Mouse (Mus musculus) heart, embryonic 11.5 days (tissue): Measurements from ENCODE around the gene Fam3c. TPM values are rescaled to one million over a fixed set of nuclear protein-coding genes. Genes with fewer than 3 reads are reported as not detected.
"Not testable (repeated sequence)": the region's sequence is repeated elsewhere in the genome, so short reads cannot be mapped to it uniquely, and the experiment has no call there.

ENCODE experiments used
- ATAC-seq: fragments of 200-750 bp; cut with Nextera tagmentation; replicated peaks from 2 replicates; pipeline ENCODE4 v1.8.0; 2017; ENCODE audit warnings: moderate library complexity; ENCODE audit not compliant: insufficient number of reproducible peaks, low FRiP score, low TSS enrichment
- H3K27ac ChIP-seq: fragments of 300-500 bp; sonication (generic); 2 replicates; pipeline ENCODE4 v1.5.1; 2014; ENCODE audit warnings: mild to moderate bottlenecking, low read depth, low read length
- H3K27me3 ChIP-seq: fragments of 300-500 bp; sonication (generic); 2 replicates; pipeline ENCODE4 v1.6.1; 2014; ENCODE audit warnings: mild to moderate bottlenecking, low read length, mixed read lengths; ENCODE audit not compliant: control insufficient read depth, insufficient read depth
- H3K36me3 ChIP-seq: fragments of 300-500 bp; sonication (generic); 2 replicates; pipeline ENCODE4 v1.6.1; 2014; ENCODE audit warnings: mild to moderate bottlenecking, low read length, moderate library complexity, mixed read lengths; ENCODE audit not compliant: control insufficient read depth, insufficient read depth
- H3K4me1 ChIP-seq: fragments of 300-500 bp; sonication (generic); 2 replicates; pipeline ENCODE4 v1.6.1; 2014; ENCODE audit warnings: low read length; ENCODE audit not compliant: control insufficient read depth, insufficient read depth
- H3K4me2 ChIP-seq: fragments of 300-500 bp; sonication (generic); 2 replicates; pipeline ENCODE4 v1.6.1; 2014; ENCODE audit warnings: mild to moderate bottlenecking, moderate library complexity
- H3K4me3 ChIP-seq: fragments of 300-500 bp; sonication (generic); 2 replicates; pipeline ENCODE4 v1.5.1; 2014; ENCODE audit warnings: low read depth, low read length
- H3K9ac ChIP-seq: fragments of 300-500 bp; sonication (generic); 2 replicates; pipeline ENCODE4 v1.6.1; 2014; ENCODE audit warnings: mild to moderate bottlenecking, low read depth, low read length, moderate library complexity
- H3K9me3 ChIP-seq: fragments of 300-500 bp; sonication (generic); replicated peaks from 2 replicates; pipeline ENCODE4 v1.6.1; 2016; ENCODE audit warnings: low read length; ENCODE audit not compliant: control insufficient read depth
- WGBS: fragments of 180-500 bp; shearing (Covaris S2); extraction: QIAGEN DNeasy Blood & Tissue Kit; methylation state at CpG from one replicate; pipeline ENCODE4 v1.1.7; 2014; ENCODE audit not compliant: insufficient replicate concordance; 5-methylcytosine and 5-hydroxymethylcytosine counted together
- polyA plus RNA-seq: library from polyadenylated mRNA; unstranded; fragments of >200 nt; fragmentation: Nextera tagmentation; extraction: Ambion mirVana; gene quantifications from 2 replicates; pipeline ENCODE4 v1.2.1, GENCODE M21; 2014

Fam3c gene
- polyA plus RNA-seq, 1 experiment from 2014 or later, result 47.9 TPM

DNA sequence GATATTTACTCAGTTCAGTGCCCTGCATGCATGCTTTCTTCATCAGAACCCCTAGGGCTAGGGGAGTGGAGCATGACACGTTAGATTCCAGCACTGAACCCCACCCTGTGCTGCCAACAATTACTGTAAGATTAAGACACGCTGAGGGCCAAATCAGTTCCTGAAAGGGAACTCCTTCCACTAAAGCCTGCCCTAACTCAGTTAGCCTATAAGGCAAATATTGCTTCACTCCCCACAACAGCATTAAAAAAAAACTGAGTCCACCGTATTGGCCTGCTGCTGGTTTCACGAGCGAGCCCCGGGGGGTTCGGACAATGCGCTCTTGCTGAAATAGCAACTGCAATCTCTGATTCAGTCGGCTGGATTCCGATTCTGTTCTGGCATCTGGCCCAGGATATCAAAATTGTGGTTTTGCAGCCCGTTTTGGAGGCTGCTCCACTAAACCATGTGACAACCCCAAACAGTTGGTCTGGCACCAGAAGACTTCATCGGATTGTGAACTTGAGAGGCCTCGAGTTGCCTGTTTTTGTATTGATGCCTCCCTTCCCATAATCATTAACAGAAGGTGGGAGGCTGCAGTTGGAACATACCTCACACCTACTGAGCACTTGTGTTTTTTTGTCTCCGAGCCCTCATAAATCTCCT is 75.7 kb downstream of the Fam3c start:
- Histone ChIP-seq H3K4me3 (no peak overlapping the region), H3K9ac (no peak overlapping the region), H3K9me3 (no peaks in the 10 kb centered on the region), H3K36me3 (no peaks in the 10 kb centered on the region), H3K27ac (no peak overlapping the region), H3K4me2 (no peak overlapping the region), H3K4me1 (no peaks in the 10 kb centered on the region), H3K27me3 (no peaks in the 10 kb centered on the region)
- 64% methylated on average over 14 of the region's 14 CpGs for WGBS
- no peak for ATAC-seq

DNA sequence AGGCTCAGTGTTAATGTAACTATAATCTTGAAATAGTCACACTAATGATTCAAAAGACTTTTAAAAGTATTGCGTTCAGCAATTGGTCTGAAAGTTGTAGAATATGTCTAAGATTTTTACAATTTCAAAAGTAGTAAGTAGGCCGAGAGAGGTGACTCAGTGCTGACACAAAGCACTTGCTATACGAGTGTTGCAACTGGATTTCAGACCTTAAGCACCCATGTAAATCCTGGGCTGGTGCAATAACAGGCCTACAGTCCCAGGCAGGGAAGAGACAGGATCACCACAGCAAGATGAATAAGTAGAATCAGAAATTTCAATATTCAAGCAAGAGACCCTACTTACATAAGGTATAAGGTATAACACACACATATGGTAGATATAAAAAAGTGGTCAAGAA is 78.1 kb downstream of the Fam3c start:
- Histone ChIP-seq H3K4me2 (no peak overlapping the region), H3K9ac (no peak overlapping the region), H3K36me3 (no peaks in the 10 kb centered on the region), H3K4me1 (no peaks in the 10 kb centered on the region), H3K4me3 (no peak overlapping the region), H3K27ac (no peak overlapping the region), H3K9me3 (no peaks in the 10 kb centered on the region), H3K27me3 (no peaks in the 10 kb centered on the region)
- WGBS, result 71% methylated on average over 3 of the region's 3 CpGs
- ATAC-seq, result no peak

DNA sequence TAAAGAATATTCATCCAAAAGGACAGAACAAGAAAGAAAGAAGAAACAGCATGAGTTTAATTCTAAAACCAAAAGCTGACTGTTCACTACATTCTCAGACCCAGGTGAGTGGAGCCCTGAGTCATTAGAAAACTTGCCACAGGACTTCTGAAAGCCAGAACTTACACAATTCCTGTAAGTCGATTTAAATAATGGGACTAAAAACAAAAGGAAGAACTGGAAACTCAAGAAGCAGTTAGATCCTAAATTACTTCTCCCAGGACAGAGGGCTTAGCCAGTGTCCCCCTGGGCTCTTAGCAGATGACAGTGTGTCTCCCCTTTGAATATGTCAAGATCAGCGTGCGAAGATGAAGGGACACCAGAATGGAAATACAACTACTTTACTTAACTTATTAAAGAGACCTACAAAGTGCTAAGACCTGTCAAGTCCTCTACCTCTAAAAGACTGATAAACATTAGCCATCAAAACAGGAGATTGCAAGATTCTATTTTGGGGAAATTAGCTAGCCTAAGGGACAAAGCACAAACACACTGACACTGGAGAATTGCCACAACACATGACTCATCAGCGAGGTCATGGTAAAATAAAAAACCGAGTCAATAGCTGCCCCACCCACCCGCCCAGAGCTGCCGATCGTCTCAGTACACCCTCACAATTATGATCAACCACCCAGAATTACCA is 86.1 kb downstream of the Fam3c start:
- no peak for ATAC-seq
- WGBS, result 60% methylated on average over 8 of the region's 8 CpGs
- H3K4me1 ChIP-seq, result no peaks in the 10 kb centered on the region
- no peaks in the 10 kb centered on the region for H3K36me3 ChIP-seq
- no peaks in the 10 kb centered on the region for H3K9me3 ChIP-seq
- H3K27ac ChIP-seq, result no peak overlapping the region
- no peaks in the 10 kb centered on the region for H3K27me3 ChIP-seq
- no peak overlapping the region for H3K9ac ChIP-seq
- no peak overlapping the region for H3K4me3 ChIP-seq
- no peak overlapping the region for H3K4me2 ChIP-seq

DNA sequence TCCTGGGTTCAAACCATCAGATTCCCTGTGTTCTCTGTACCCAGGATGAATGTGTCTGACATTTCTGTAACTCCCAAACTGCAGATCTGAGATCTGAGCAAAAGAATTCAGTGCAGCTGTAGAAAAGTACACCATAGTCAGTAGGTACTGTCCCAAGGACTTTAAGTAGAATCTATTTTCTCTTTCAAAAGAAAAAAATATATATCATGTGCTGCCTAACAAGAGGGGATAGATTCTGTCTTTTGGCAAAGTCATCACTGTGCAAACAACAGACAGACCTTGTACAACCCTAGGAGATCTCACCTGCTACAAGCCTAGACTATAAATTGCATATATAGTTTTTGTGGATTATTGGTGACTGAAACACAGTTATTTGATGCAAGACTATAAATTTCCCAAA is 87.4 kb downstream of the Fam3c start:
- Histone ChIP-seq H3K27ac (no peak overlapping the region), H3K4me2 (no peak overlapping the region), H3K9me3 (no peaks in the 10 kb centered on the region), H3K4me1 (no peaks in the 10 kb centered on the region), H3K4me3 (no peak overlapping the region), H3K36me3 (no peaks in the 10 kb centered on the region), H3K27me3 (no peaks in the 10 kb centered on the region), H3K9ac (no peak overlapping the region)
- no peak for ATAC-seq

DNA sequence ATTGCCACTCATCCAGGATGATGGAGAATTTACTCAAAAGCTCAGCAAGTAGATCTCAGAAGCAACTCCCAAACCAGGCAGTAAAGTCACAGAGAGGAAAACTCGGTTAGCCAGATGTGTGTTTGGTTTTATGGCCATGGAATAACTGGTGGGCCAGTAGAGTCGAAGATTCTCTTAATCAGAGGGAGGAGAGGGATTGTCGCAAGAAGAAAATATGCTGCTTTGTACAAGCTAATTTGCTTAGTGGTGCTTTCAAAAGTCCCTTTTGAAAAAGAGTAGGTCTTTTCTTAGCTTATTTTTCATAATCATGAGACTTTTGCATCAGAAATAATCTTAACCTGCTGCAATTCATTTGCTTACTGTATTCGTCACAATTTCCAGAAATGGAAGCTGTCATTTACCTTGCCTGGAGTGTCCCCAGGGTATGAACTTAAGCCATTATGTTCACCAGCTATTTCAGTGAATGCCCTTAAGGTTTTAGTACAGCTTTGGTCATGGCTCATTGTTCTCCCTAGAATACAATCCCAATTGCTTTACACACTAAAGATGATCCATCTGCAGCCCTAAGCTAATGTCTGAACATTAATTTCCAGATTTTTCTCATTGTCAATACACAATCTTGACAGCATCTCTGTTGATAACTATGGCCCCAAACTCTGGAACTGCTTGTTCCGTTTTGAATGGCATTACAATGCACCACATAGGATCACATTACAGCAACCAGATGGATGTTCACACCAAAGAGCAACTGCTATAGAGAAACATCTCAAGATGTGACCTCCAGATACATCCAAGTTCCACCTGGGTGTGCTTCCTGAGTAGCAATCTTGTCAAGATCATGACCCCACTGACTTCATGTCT is 88.0 kb downstream of the Fam3c start:
- Histone ChIP-seq H3K36me3 (no peaks in the 10 kb centered on the region), H3K27ac (no peak overlapping the region), H3K27me3 (no peaks in the 10 kb centered on the region), H3K9ac (no peak overlapping the region), H3K4me1 (no peaks in the 10 kb centered on the region), H3K4me2 (no peak overlapping the region), H3K4me3 (no peak overlapping the region), H3K9me3 (no peaks in the 10 kb centered on the region)
- 71% methylated on average over 5 of the region's 5 CpGs for WGBS
- no peak for ATAC-seq

DNA sequence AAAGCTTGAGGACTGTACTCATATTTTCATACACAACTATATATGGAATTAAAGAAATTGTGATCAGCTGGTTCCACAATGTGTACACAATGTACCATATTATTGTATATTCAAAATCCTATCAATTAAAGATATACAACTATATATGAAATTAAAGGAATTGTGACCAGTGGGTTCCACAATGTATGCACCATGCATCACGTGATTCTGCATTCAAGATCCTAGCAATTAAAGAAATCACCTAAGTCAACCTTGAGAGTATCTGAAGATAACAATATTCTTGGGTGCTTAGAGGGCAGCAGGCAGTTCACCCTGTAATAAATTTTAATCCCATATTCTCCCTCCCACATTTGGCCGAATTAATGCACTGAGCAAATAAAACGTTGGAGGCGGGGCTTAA is 90.0 kb downstream of the Fam3c start:
- Histone ChIP-seq H3K36me3 (no peaks in the 10 kb centered on the region), H3K27ac (no peak overlapping the region), H3K4me2 (no peak overlapping the region), H3K4me1 (no peaks in the 10 kb centered on the region), H3K4me3 (no peak overlapping the region), H3K9me3 (no peaks in the 10 kb centered on the region), H3K9ac (no peak overlapping the region), H3K27me3 (no peaks in the 10 kb centered on the region)
- no peak for ATAC-seq
- WGBS, result 77% methylated on average over 4 of the region's 4 CpGs

DNA sequence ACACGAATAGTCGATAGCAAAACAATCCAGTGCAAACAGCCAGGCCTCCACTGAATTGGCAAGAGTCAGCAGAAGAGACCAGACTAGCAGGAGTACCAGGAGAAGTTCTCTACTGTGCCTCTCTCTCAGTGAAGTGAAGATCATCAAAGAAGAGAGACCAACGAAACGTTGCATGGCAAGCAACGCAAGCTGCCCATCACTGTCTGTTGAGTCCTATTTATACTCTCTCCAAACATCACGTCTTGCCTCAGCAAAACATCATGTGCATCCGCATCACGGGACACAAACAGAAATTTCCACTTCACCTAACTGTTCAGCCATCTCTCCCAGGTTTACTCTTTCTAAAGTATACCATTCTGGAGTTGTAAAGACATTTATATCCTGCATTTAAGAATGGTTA is 91.9 kb downstream of the Fam3c start:
- not testable (repeated sequence) for H3K4me3 ChIP-seq, H3K36me3 ChIP-seq, ATAC-seq, H3K27ac ChIP-seq, H3K4me1 ChIP-seq, H3K9ac ChIP-seq, H3K9me3 ChIP-seq, H3K4me2 ChIP-seq, H3K27me3 ChIP-seq
- 81% methylated on average over 8 of the region's 8 CpGs for WGBS

DNA sequence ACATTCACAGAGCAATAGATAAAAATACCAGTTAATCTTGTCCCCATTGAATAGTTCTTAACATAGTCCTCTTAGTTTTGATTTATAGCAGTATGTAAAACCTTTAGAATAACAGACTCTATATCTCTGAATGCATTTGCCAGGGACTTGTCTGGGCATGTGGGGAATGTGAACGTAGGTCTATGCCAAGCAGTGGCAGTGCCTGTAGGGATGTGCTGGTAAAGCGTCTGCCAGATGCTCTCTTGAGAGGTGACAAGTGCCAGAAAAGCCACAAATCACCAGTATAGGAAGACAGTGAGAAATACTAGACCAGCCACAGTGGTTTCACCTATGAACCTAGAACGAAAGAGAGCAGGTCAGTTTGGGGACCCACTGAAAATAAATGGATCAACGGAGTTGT is 93.5 kb downstream of the Fam3c start:
- WGBS, result 71% methylated on average over 4 of the region's 4 CpGs
- Histone ChIP-seq H3K4me3 (no peak overlapping the region), H3K27me3 (no peaks in the 10 kb centered on the region), H3K9me3 (no peaks in the 10 kb centered on the region), H3K4me1 (no peaks in the 10 kb centered on the region), H3K36me3 (no peaks in the 10 kb centered on the region), H3K9ac (no peak overlapping the region), H3K27ac (no peak overlapping the region), H3K4me2 (no peak overlapping the region)
- no peak for ATAC-seq
